Mouse (Mus musculus): ENCODE measurements around the gene Selenoo.

Gene Selenoo

GRCm38 (mm10) chr15:89148496-89149270, 59.8 kb downstream of the Selenoo start:
- no peak for DNase-seq (ENCODE audit: low read depth, low spot score)

GRCm38 (mm10) chr15:89149271-89150040, 60.6 kb downstream of the Selenoo start, which contains the start of gene Mapk11:
Gene Mapk11, minus strand, starts transcription at chr15:89149628.
- DNase-seq (ENCODE audit: low read depth, low spot score) = no peak

Measured in forelimb bud, embryonic 11.5 days (tissue).